Mouse (Mus musculus): ENCODE data around the gene Fbxl22.

Gene Fbxl22

GRCm38 (mm10) chr9:66508890-66509399 is 5.4 kb downstream of the Fbxl22 start:
- no peak for DNase-seq (ENCODE audit: extremely low read depth, insufficient read length, low spot score)

GRCm38 (mm10) chr9:66507684-66508083 is 6.7 kb downstream of the Fbxl22 start:
- DNase-seq (ENCODE audit: extremely low read depth, insufficient read length, low spot score): no peak

DNA sequence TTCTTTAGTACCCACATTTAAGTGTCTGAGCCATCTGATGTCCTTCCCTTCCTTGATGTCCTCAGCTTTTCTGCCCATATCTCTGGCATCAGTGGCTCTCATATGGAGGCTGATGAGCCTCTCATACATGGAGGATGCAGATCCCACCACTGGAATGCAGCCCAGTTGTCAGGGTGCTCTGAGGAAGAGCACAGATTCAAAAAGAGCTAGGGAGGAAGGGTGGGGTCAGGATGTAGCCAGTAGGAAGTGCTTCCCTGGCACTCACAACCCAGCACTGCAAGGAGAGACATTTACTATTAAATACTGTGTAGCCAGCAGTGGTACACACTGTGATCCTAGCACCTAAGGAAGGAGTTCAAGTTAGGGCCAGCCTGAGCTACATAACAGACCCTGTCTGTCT is 8.0 kb downstream of the Fbxl22 start:
- no peak for DNase-seq (ENCODE audit: extremely low read depth, insufficient read length, low spot score)

DNA sequence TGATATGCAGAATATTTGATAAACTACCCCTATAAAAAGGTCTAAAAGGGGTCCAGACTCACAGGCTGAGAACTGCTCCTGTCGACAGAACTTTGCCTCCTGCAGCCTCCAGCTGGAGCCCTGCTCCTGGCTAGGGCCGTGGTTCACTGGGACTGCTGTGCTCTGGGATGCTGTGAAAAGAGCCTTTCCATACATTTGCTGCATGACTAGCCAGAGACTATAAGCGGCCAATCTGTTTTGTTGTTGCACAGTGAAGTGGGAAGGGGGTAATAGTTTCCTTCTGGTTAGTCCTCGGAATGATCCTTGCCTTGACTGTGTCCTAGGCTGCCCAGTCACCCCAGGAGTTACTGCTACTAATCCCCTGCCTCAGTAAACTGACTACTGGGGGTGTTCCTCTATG is 8.4 kb downstream of the Fbxl22 start:
- DNase-seq (ENCODE audit: extremely low read depth, insufficient read length, low spot score): no peak

- no peak for DNase-seq (ENCODE audit: extremely low read depth, insufficient read length, low spot score)
Measured at GRCm38 (mm10) chr9:66505141-66505917, 9.1 kb downstream of the Fbxl22 start.

DNA sequence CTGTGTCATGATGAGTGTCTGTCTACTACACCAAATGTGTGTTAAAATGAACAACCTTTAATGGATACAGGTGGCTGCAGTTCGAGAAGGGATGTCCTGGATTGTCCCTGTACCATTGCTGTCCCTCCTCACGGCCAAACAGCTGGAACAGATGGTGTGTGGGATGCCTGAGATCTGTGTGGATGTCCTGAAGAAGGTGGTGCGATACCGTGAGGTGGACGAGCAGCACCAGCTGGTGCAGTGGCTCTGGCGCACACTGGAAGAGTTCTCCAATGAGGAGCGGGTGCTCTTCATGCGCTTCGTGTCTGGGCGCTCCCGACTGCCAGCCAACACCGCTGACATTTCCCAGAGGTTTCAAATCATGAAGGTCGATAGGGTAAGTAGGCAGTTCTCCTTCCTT is 9.9 kb downstream of the Fbxl22 start:
- DNase-seq (ENCODE audit: extremely low read depth, insufficient read length, low spot score): no peak

GRCm38 (mm10) chr9:66503879-66504411 is 10.4 kb downstream of the Fbxl22 start:
- no peak for DNase-seq (ENCODE audit: extremely low read depth, insufficient read length, low spot score)

DNA sequence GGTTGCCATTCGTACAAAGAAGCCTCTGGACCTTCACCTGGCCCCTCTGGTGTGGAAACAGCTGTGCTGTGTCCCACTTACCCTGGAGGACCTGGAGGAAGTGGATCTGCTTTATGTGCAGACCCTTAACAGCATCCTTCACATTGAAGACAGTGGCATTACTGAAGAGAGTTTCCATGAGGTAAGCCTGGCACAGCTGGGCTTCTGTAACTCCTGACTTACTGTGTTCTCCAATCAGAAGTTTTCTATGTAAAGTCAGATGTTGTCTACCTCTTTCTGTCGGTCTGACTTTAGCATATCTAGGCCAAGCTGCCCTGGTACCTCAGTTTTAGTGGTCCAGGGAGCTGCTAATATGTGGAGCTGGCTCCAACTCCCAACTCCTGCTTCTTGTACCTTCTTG is 13.1 kb downstream of the Fbxl22 start:
- no peak for DNase-seq (ENCODE audit: extremely low read depth, insufficient read length, low spot score)

GRCm38 (mm10) chr9:66493992-66494391 is 20.4 kb downstream of the Fbxl22 start:
- no peak for DNase-seq (ENCODE audit: extremely low read depth, insufficient read length, low spot score)

GRCm38 (mm10) chr9:66492361-66492760 is 22.0 kb downstream of the Fbxl22 start:
- DNase-seq (ENCODE audit: extremely low read depth, insufficient read length, low spot score): no peak

DNA sequence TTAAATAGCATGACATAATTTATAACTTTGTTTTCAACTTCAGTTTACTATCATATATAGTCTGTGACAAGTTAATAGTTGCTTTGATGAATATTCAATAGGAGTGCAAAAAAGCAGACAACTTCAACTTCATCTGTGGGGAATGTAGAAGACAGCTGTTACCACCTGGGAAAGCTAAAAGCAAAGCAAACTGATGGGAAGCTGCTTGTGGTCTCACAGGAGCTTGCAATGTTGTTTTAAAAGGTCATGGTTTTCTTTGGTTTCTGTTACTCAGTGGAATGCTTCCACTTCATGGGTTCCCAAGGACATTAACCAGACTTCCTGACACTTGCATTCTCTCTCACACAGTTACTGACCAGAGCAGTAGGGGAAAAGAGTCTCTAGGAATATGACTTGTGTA is 25.6 kb downstream of the Fbxl22 start:
- no peak for DNase-seq (ENCODE audit: extremely low read depth, insufficient read length, low spot score)

DNA sequence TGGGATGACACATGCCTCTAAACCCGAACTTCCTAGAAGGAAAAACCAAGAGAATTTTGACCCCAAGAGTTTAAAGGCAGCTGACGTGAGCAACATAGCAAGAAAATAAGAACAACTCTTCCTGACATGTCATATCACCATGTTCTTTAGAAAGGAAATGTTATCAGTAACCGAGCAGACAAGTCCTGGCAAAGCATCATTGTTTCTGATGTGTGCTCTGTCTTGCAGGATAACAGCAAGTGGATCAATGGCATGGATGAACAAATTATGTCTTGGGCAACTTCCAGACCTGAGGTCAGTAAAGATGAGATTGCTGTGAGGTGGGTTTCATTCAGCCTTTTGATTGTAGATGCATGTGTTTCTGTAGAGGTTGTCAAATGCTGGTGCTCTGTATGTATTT is 31.0 kb downstream of the Fbxl22 start:
- no peak for DNase-seq (ENCODE audit: extremely low read depth, insufficient read length, low spot score)

- no peak for DNase-seq (ENCODE audit: extremely low read depth, insufficient read length, low spot score)
Measured at GRCm38 (mm10) chr9:66477785-66478184, 36.6 kb downstream of the Fbxl22 start.

- DNase-seq (ENCODE audit: extremely low read depth, insufficient read length, low spot score): no peak
Measured at GRCm38 (mm10) chr9:66465087-66465486, 49.3 kb downstream of the Fbxl22 start.
